Mouse (Mus musculus): ENCODE results near the gene Ccdc110. TPM values are rescaled to one million over a fixed set of nuclear protein-coding genes. Genes with fewer than 3 reads are reported as not detected.

The Ccdc110 gene
- polyA plus RNA-seq, 1 experiment: 21.8 TPM

DNA sequence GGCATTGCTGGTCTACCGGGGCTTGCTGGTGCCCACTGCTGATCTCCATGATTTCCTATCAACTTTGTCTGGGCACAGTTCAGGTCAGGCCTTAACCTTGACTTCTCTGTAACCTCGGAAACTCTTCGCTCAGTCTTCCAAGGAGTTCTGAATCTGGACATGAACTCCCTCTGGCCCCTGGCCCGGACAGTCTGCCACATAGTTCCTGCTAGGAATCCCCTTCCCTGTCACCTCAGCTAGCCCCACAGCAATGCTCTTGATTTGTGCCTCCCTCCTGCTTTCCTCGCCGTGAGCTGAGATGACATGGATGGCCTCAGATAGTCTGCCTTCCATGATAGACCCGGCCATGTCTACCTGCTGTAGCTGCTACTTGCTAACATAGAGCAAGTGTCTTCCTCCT is 14.0 kb upstream of the Ccdc110 start:
- no peak overlapping the region for H3K27ac ChIP-seq (ENCODE audit: control insufficient read depth, insufficient read depth, low read depth, low read length)
- TF ChIP-seq POLR2A (IDR thresholded peaks at IDR 0.05; ENCODE audit: control insufficient read depth, low read depth, low read length) (no peak), CTCF (IDR thresholded peaks at IDR 0.05; ENCODE audit: control insufficient read depth, insufficient read depth, insufficient replicate concordance, low read depth, low read length) (no peak)
- no peaks in the 10 kb centered on the region for H3K27me3 ChIP-seq (ENCODE audit: control insufficient read depth, insufficient read depth, low read length)
- H3K4me1 ChIP-seq (ENCODE audit: control insufficient read depth, insufficient read depth, low read length): peaks cover 6% of the 10 kb centered on the region
- no peaks in the 10 kb centered on the region for H3K36me3 ChIP-seq (ENCODE audit: control insufficient read depth, insufficient read depth, low read length)
- H3K4me3 ChIP-seq (ENCODE audit: control insufficient read depth, low read depth, low read length): no peak overlapping the region

DNA sequence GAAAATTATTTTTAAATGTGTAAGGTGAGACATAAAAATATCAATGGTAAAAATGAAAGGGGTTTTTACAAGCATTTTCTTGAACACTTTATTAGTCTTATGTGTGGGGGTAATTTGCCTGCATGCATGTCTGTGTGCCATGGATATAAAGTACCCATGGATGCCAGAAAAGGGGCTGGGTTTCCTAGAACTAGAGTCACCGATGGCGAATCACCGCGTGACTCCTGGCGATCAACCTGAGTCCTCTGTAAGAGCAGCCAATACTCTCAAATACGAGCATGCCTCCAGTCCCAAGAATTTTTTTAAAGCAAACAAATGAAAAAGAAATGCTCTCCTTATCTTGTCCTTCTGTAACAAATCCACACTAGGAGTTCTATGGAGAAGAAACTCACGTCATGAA is 12.3 kb upstream of the Ccdc110 start:
- Histone ChIP-seq H3K27ac (ENCODE audit: control insufficient read depth, insufficient read depth, low read depth, low read length) (no peak overlapping the region), H3K4me3 (ENCODE audit: control insufficient read depth, low read depth, low read length) (no peak overlapping the region), H3K36me3 (ENCODE audit: control insufficient read depth, insufficient read depth, low read length) (no peaks in the 10 kb centered on the region), H3K4me1 (ENCODE audit: control insufficient read depth, insufficient read depth, low read length) (peaks cover 4% of the 10 kb centered on the region; the same call in 1 of the 2 replicates), H3K27me3 (ENCODE audit: control insufficient read depth, insufficient read depth, low read length) (no peaks in the 10 kb centered on the region)
- TF ChIP-seq CTCF (IDR thresholded peaks at IDR 0.05; ENCODE audit: control insufficient read depth, insufficient read depth, insufficient replicate concordance, low read depth, low read length) (no peak), POLR2A (IDR thresholded peaks at IDR 0.05; ENCODE audit: control insufficient read depth, low read depth, low read length) (no peak)

DNA sequence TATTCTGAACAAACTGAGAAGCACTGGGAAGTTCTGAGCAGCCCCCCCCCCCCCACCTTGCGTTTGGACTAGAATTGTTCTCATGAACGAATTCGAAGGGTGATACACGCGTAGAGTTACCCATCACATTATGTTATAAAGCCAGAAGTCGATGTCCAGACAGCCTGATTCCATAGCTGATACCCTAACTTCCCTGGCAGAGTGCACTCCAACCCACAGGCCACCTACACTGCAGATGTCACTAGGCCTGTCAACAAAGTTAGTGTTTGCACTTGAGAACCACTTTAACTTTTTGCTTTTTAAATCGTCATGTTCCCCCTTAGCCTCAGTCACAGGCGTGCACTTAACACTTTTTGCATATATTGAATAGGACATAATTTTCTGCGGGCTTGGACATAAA is 2.6 kb downstream of the Ccdc110 start:
- Histone ChIP-seq H3K36me3 (ENCODE audit: control insufficient read depth, insufficient read depth, low read length) (no peaks in the 10 kb centered on the region), H3K27me3 (ENCODE audit: control insufficient read depth, insufficient read depth, low read length) (no peaks in the 10 kb centered on the region), H3K4me3 (ENCODE audit: control insufficient read depth, low read depth, low read length) (no peak overlapping the region), H3K27ac (ENCODE audit: control insufficient read depth, insufficient read depth, low read depth, low read length) (no peak overlapping the region), H3K4me1 (ENCODE audit: control insufficient read depth, insufficient read depth, low read length) (peaks cover 9% of the 10 kb centered on the region)
- TF ChIP-seq POLR2A (IDR thresholded peaks at IDR 0.05; ENCODE audit: control insufficient read depth, low read depth, low read length) (no peak), CTCF (IDR thresholded peaks at IDR 0.05; ENCODE audit: control insufficient read depth, insufficient read depth, insufficient replicate concordance, low read depth, low read length) (no peak)

DNA sequence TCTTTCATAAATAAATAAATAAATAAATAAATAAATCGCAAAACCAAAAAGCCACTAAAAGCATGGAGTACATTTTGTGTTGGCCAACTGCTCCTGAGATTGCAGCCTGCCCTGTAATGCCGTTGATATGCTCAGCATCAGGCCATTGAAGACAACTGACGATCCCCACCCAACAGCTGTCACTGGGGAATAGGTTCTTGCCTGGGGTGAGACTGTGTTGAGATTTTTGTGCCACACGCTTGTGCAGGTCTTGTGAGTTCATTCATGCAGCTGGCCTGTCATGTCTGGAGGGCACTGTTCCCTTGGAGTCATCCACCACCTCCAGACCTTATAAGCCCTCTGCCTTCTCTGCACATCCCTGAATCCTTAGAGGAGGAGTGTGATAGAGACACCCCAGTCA is 11.9 kb downstream of the Ccdc110 start:
- no peak for TF ChIP-seq POLR2A (IDR thresholded peaks at IDR 0.05; ENCODE audit: control insufficient read depth, low read depth, low read length)
- TF ChIP-seq CTCF (IDR thresholded peaks at IDR 0.05; ENCODE audit: control insufficient read depth, insufficient read depth, insufficient replicate concordance, low read depth, low read length): no peak
- Histone ChIP-seq H3K27ac (ENCODE audit: control insufficient read depth, insufficient read depth, low read depth, low read length) (no peak overlapping the region), H3K27me3 (ENCODE audit: control insufficient read depth, insufficient read depth, low read length) (no peaks in the 10 kb centered on the region), H3K4me1 (ENCODE audit: control insufficient read depth, insufficient read depth, low read length) (no peaks in the 10 kb centered on the region), H3K36me3 (ENCODE audit: control insufficient read depth, insufficient read depth, low read length) (no peaks in the 10 kb centered on the region), H3K4me3 (ENCODE audit: control insufficient read depth, low read depth, low read length) (no peak overlapping the region)

DNA sequence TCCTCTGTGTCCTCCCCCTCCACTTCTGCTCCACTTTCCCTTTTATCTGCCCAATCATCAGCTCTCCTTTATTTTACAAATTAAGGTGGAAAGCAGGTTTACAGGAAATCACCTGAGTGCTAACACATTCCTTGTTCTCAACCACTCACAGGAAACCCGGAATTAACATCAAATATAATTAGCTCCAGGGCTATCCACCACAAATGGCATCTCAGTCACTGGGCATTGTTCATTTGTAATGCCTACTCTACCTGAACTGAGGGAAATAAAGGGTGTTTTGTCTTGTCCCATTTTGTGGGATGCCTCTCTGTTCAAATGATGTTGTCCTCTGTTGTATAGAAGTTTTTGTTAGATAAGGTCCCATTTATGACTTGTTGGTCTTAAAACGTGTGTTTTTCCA is 16.2 kb downstream of the Ccdc110 start:
- Histone ChIP-seq H3K4me3 (ENCODE audit: control insufficient read depth, low read depth, low read length) (no peak overlapping the region), H3K4me1 (ENCODE audit: control insufficient read depth, insufficient read depth, low read length) (no peaks in the 10 kb centered on the region), H3K27me3 (ENCODE audit: control insufficient read depth, insufficient read depth, low read length) (no peaks in the 10 kb centered on the region), H3K36me3 (ENCODE audit: control insufficient read depth, insufficient read depth, low read length) (no peaks in the 10 kb centered on the region), H3K27ac (ENCODE audit: control insufficient read depth, insufficient read depth, low read depth, low read length) (no peak overlapping the region)
- no peak for TF ChIP-seq CTCF (IDR thresholded peaks at IDR 0.05; ENCODE audit: control insufficient read depth, insufficient read depth, insufficient replicate concordance, low read depth, low read length)
- no peak for TF ChIP-seq POLR2A (IDR thresholded peaks at IDR 0.05; ENCODE audit: control insufficient read depth, low read depth, low read length)

DNA sequence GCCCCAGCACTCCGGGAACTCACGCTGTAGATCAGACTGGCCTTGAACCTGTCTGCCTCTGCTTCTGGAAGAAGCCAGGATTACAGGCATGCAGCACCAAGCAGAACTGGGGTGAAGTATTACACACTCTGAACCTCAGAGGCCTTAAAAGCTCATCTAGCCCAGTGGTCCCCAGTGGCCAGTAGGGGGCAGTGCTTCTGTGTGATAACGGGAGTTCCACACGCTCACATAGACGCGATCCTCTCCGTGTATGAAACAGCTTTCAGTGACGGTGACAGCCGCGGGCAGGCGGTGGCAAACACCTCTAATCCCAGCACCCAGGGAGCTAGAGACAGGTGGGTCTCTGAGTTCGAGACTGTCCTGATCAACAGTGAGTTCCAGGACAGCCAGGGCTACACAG is 36.5 kb downstream of the Ccdc110 start:
- Histone ChIP-seq H3K4me1 (ENCODE audit: control insufficient read depth, insufficient read depth, low read length) (peaks cover 9% of the 10 kb centered on the region), H3K36me3 (ENCODE audit: control insufficient read depth, insufficient read depth, low read length) (no peaks in the 10 kb centered on the region), H3K4me3 (ENCODE audit: control insufficient read depth, low read depth, low read length) (peak overlapping the region; percentile 61), H3K27ac (ENCODE audit: control insufficient read depth, insufficient read depth, low read depth, low read length) (no peak overlapping the region), H3K27me3 (ENCODE audit: control insufficient read depth, insufficient read depth, low read length) (no peaks in the 10 kb centered on the region)
- peak; percentile 71; the same call in 1 of the 2 replicates for TF ChIP-seq CTCF (IDR thresholded peaks at IDR 0.05; ENCODE audit: control insufficient read depth, insufficient read depth, insufficient replicate concordance, low read depth, low read length)
- TF ChIP-seq POLR2A (IDR thresholded peaks at IDR 0.05; ENCODE audit: control insufficient read depth, low read depth, low read length): no peak

DNA sequence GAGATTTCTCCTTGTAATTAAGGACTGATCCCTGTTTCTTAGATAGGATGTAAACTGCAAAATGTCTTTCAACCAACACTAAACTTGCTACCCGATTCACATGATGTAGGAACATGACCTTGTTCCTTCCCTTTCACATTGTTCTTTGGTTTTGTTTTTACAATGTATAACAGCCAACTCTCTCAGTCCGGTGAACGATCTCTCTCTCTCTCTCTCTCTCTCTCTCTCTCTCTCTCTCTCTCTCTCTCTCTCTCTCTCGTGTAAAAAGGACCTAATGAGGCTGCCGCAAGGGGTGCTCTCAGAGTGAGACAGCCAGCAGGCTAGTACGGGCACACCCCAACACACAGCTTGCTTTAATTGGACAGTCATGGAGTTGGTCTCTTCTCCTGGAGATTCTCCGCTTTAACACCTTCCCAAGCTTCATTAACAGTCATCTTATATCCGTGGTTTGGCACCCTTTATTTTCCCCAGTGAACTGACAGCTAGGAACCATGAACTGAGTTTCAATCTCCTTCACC is 39.6 kb downstream of the Ccdc110 start:
- TF ChIP-seq POLR2A (IDR thresholded peaks at IDR 0.05; ENCODE audit: control insufficient read depth, low read depth, low read length) (no peak), CTCF (IDR thresholded peaks at IDR 0.05; ENCODE audit: control insufficient read depth, insufficient read depth, insufficient replicate concordance, low read depth, low read length) (no peak)
- Histone ChIP-seq H3K27ac (ENCODE audit: control insufficient read depth, insufficient read depth, low read depth, low read length) (no peak overlapping the region; the same call in 1 of the 2 replicates), H3K36me3 (ENCODE audit: control insufficient read depth, insufficient read depth, low read length) (no peaks in the 10 kb centered on the region), H3K4me3 (ENCODE audit: control insufficient read depth, low read depth, low read length) (peak overlapping the region; percentile 89), H3K27me3 (ENCODE audit: control insufficient read depth, insufficient read depth, low read length) (no peaks in the 10 kb centered on the region), H3K4me1 (ENCODE audit: control insufficient read depth, insufficient read depth, low read length) (peaks cover 9% of the 10 kb centered on the region)

Measured in testis, adult 2 months (tissue).